Mouse (Mus musculus) lung, adult 2 months (tissue): ENCODE data around the gene Srxn1.

Experiments used
- CTCF ChIP-seq: fragments of 200-500 bp; IDR thresholded peaks from 2 replicates; pipeline ENCODE4 v1.5.1; 2011; ENCODE audit warnings: mild to moderate bottlenecking, low read length, control low read depth; ENCODE audit not compliant: insufficient read depth
- POLR2A ChIP-seq: fragments of 200-500 bp; IDR thresholded peaks from 2 replicates; pipeline ENCODE4 v1.6.1; 2011; ENCODE audit warnings: low read depth, mild to moderate bottlenecking, control low read depth, low read length, borderline replicate concordance; ENCODE audit errors: extremely low read depth

DNA sequence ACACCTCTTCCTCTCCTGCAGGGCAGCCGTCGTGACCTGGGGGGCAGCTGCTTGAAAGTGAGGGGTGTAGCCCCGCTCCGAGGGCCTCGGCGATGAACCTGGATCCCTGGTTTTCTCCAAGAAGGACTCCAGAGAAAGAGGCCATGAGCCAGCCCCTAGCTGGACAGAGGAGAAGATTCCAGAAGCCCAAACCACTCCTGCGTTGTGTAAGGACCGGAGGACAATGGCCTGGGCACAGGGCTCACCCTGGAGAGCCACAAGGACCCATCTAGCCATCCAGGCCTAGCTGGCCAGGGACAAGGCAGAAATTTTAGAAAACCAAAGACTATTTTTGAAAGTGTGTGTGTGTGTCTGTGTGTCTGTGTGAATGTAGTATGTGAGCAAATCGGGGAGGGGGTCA is 43.4 kb downstream of the Srxn1 start:
- TF ChIP-seq POLR2A (no peak), CTCF (no peak)
